Comparison of ENCODE assay signal across 25 mouse cellular contexts in the genomic region with DNA sequence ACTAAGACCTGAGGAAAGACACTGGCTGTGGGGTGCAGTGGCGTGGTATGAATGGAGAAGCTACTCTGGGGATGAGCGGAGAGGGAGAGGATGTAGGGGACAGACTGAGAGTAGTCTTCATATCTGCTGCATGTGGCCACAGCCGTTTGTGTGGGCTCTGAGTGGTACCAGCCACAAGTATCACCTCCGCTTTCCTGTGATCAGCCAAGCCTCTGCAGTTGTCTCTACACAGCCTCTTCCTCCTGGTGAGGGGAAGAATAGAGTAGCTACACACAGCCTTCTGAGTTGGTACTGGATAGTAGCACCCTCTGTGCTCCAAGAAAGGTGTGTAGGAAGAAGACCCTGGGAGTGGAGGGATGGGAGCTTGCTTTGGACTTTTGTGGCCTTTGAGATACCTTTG. TPM values are rescaled to one million over a fixed set of nuclear protein-coding genes. Genes with fewer than 3 reads are reported as not detected.
DNase-seq lines count a peak whose midpoint lies in the region; ATAC-seq and TF ChIP-seq lines count a peak whose summit lies in the region.
"Had no signal": no experiment of that assay in that cellular context is flagged by ENCODE, and none has a peak within 500 bp of the region (broad histone marks: within the 10 kb centered on the region; RNA-seq: fewer than 3 reads in every experiment).

No protein-coding gene starts in this region.

- H3K27ac ChIP-seq in gastrocnemius, adult 2 months = peak overlapping the region; percentile 81
- peak overlapping the region; percentile 39 to 78; a peak in 1 of 4 replicates for H3K27ac ChIP-seq in heart, embryonic 14.5 days (replicated peaks in 1 of 2; ENCODE audit: control insufficient read depth in 1 of 2, insufficient read depth in 1 of 2, low read depth in 2 of 2, low read length in 2 of 2)
- H3K27ac ChIP-seq: embryonic facial prominence, embryonic 13.5 days; hindbrain, embryonic 13.5 days; liver, embryonic 14.5 days had no signal

- no peaks in the 10 kb centered on the region for H3K27me3 ChIP-seq in heart, embryonic 14.5 days (ENCODE audit: control insufficient read depth, insufficient read depth, low read length)
- H3K27me3 ChIP-seq: embryonic facial prominence, embryonic 13.5 days; hindbrain, embryonic 13.5 days had no signal

- no peak overlapping the region for H3K4me2 ChIP-seq in heart, embryonic 14.5 days (ENCODE audit: low read length)
- H3K4me2 ChIP-seq: embryonic facial prominence, embryonic 13.5 days; hindbrain, embryonic 13.5 days had no signal

- no peaks in the 10 kb centered on the region for H3K9me3 ChIP-seq in heart, embryonic 14.5 days (ENCODE audit: control insufficient read depth, low read length)
- H3K9me3 ChIP-seq: embryonic facial prominence, embryonic 13.5 days; hindbrain, embryonic 13.5 days had no signal

- intact Hi-C loops in gastrocnemius, adult 2 months (cut with DNase I) = loop anchor here (5.0 kb wide), 1 partner anchor 65 kb away; no protein-coding TSS in a partner anchor

- no peak for TF ChIP-seq CTCF in gastrocnemius, adult 2 months (IDR thresholded peaks at IDR 0.05)

- WGBS in heart, embryonic 14.5 days = 64% methylated on average over 4 of the region's 4 CpGs

- H3K4me1 ChIP-seq in heart, embryonic 14.5 days (ENCODE audit: control insufficient read depth in 2 of 2, insufficient read depth in 2 of 2, low read length in 2 of 2) = peaks cover 40 to 84% of the 10 kb centered on the region in 2 experiments

- no peak for ATAC-seq in heart, embryonic 14.5 days (ENCODE audit: insufficient number of reproducible peaks, insufficient read depth, low FRiP score, low read depth)
- ATAC-seq in granulocyte monocyte progenitor cell, adult 5-6 weeks (replicated peaks; ENCODE audit: poor library complexity, severe bottlenecking) = peak; percentile 3; the same call in 1 of the 2 replicates
- ATAC-seq: intestine, postnatal 0 days had no signal

- H3K9ac ChIP-seq in heart, embryonic 14.5 days (ENCODE audit: low read length) = peak overlapping the region; percentile 3; the same call in 1 of the 2 replicates
- H3K9ac ChIP-seq: embryonic facial prominence, embryonic 13.5 days; hindbrain, embryonic 13.5 days; liver, embryonic 14.5 days had no signal

- no peak overlapping the region for H3K4me3 ChIP-seq in gastrocnemius, adult 2 months
- no peak overlapping the region for H3K4me3 ChIP-seq in heart, embryonic 14.5 days (ENCODE audit: control insufficient read depth in 1 of 2, insufficient read depth in 1 of 2, low read depth in 1 of 2, low read length in 2 of 2)
- H3K4me3 ChIP-seq: embryonic facial prominence, embryonic 13.5 days; erythroblast, embryonic 14.5 days; hindbrain, embryonic 13.5 days had no signal

- no peak for DNase-seq in gastrocnemius, adult 2 months
- no peak for DNase-seq in gastrocnemius, adult 18-20 months (ENCODE audit: low spot score)
- no peak for DNase-seq in heart, adult 11 months
- DNase-seq in 416B (ENCODE audit: low read depth) (peak; percentile 67), adipocyte (ENCODE audit: low spot score) (no peak)
- DNase-seq: adrenal gland, postnatal 36 days; cerebellum, adult 2 months; cerebellum, postnatal 25 days; gastrocnemius, postnatal 25 days; kidney, adult 9 months; kidney, postnatal 10 days; layer of hippocampus, adult 9-11 months; liver; lung, adult 2 months; lung, postnatal 10 days; midbrain, embryonic 14.5 days; thymus, adult 2 months; thymus, postnatal 36 days had no signal

- no peaks in the 10 kb centered on the region for H3K36me3 ChIP-seq in heart, embryonic 14.5 days (ENCODE audit: control insufficient read depth, insufficient read depth, low read length)
- H3K36me3 ChIP-seq: embryonic facial prominence, embryonic 13.5 days; hindbrain, embryonic 13.5 days had no signal

RNA-seq across cellular contexts. Expression of gene Lrrfip1, which starts 38.7 kb away (rescaled TPM):
- total RNA-seq in gastrocnemius, adult 2 months (2021) = 100 to 1,000 TPM; 131 to 149 TPM
- 100 to 1,000 TPM; 119 to 121 TPM for total RNA-seq in gastrocnemius, adult 18-20 months (2021)
- 151 and 161 TPM in 2 replicates for polyA plus RNA-seq in heart, embryonic 14.5 days (2014; fragmentation: Nextera tagmentation; extraction: Ambion mirVana)
- total RNA-seq in granulocyte monocyte progenitor cell, adult 5-6 weeks (2014; fragmentation: Nextera tagmentation) = 61.3 and 114 TPM in 2 replicates
- total RNA-seq in granulocyte monocyte progenitor cell, adult 5-6 weeks (2017) = 121 and 131 TPM in 2 replicates
